Mouse (Mus musculus) E14TG2a.4 (cell line): Measurements from ENCODE around the gene Mctp2.

Experiments
- CTCF ChIP-seq: conservative IDR thresholded peaks from 2 replicates; pipeline ENCODE4 v1.5.1; 2014; ENCODE audit warnings: low read length
- NANOG ChIP-seq: IDR thresholded peaks from 2 replicates; pipeline ENCODE4 v1.6.1; 2014; ENCODE audit warnings: borderline replicate concordance, low read length, mixed read lengths
- POU5F1 ChIP-seq: IDR thresholded peaks from 2 replicates; pipeline ENCODE4 v1.6.1; 2014; ENCODE audit warnings: low read length, borderline replicate concordance

DNA sequence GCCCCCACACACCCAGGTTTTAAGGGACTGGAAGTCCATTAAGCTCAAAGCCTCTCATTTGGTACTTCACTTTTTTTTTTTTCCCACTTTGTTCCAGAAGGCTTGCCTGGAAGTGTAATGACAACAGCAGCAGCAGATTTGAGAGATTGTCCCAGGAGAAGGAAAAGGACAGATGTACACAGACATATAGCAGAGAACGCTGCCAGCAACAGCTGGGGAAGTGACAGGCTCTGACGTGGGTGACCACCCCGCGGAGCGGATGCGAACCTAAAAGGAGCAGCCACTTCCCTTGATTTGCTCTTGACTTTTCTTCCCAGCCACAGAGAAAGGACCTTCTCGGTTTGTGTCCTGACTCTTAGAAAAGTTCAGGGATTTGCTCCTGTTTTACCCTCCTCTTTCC lies 185.4 kb downstream of the Mctp2 start:
- TF ChIP-seq CTCF, result no peak
- TF ChIP-seq POU5F1, result no peak
- TF ChIP-seq NANOG, result no peak
